Mouse (Mus musculus): ENCODE measurements around the gene Farp1. TPM values are rescaled to one million over a fixed set of nuclear protein-coding genes. Genes with fewer than 3 reads are reported as not detected.

Farp1 gene
- total RNA-seq, 2 experiments from 2014 or later = 10.7 to 12.0 TPM

- intact Hi-C loops (cut with DNase I) = no loop called here
- no peak for DNase-seq (ENCODE audit: low spot score)
Measured at GRCm38 (mm10) chr14:121244104-121244503, 209.1 kb downstream of the Farp1 start.

DNA sequence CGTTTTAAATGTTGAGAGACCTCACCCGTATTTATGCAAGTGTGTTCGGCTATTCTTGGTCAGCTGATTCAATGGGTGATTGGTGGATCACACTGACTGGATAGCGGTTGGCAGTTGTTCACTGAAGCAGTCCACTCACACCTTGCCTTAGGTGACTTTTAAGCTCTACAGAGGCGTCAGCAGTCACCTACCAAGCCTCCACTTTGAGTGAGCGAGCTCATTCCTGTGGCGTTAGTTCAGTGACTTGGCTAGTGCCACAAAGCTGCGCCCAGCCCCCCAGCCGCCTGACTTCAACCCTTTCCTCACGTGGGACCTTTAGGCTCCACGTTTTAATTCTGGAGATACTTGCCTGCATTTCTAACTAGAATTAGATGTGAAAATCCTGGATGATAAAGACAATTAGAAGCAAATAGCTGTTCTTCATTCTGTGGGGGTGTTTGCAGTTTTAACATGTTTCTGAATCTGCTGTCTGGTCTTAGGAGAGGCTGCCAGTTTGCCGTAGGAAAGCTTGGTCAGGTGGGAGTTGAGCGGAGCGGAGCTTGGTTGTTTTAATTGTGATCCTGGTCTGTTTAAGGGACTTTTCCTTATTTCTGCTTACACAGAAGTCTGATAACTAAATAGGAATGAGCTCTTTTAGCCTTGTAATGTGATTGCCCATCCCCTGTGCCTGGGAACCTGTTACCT lies 211.2 kb downstream of the Farp1 start:
- DNase-seq (ENCODE audit: low spot score) = no peak
- intact Hi-C loops (cut with DNase I) = no loop called here

- no peak for DNase-seq (ENCODE audit: low spot score)
- intact Hi-C loops (cut with DNase I) = no loop called here
Measured at GRCm38 (mm10) chr14:121247287-121247686, 212.3 kb downstream of the Farp1 start.

- no peak for DNase-seq (ENCODE audit: low spot score)
- intact Hi-C loops (cut with DNase I) = no loop called here
Measured at GRCm38 (mm10) chr14:121248346-121248745, 213.3 kb downstream of the Farp1 start.

DNA sequence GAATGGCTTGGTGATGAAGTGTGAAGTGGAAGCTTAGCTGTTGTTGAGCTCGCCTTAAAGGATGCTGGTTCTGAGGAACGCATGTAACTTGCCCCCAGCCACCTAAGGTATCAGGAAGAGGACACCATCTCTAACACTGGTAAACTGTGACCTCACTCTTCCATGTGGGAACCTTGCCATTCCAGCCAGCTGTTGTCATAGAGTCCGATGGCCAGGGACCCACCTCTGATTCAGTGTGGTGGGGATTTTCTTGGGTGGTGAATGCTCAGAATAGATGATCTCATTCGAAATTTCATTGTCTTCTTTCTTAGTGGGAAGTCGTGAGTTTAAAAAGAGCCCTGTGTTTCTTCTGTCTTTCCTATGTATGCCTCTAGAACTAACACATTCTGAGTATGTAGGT lies 216.1 kb downstream of the Farp1 start:
- intact Hi-C loops (cut with DNase I) = no loop called here
- DNase-seq (ENCODE audit: low spot score) = no peak

DNA sequence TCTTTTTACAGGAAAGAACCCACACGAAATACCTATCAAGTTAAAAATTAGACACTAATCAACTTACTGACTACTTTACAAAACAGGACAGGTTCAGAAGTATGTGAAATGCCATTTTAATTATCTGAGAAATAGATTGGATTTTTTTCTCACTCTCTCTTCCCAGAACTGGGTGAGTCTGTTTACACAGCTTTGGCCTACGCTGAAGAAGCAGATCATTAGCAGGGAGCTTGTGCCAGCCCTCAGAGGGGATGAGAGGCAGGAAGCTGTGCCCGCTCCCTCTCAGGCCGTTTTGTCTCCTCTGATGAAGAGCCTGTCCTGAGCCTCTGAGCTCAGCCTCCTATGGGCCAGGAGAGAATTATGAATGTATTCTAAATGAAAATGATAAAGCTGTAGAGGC lies 216.7 kb downstream of the Farp1 start:
- DNase-seq (ENCODE audit: low spot score) = no peak
- intact Hi-C loops (cut with DNase I) = no loop called here

GRCm38 (mm10) chr14:121252542-121252941 lies 217.5 kb downstream of the Farp1 start:
- no peak for DNase-seq (ENCODE audit: low spot score)
- intact Hi-C loops (cut with DNase I) = no loop called here

GRCm38 (mm10) chr14:121254869-121255268 lies 219.9 kb downstream of the Farp1 start:
- intact Hi-C loops (cut with DNase I) = no loop called here
- DNase-seq (ENCODE audit: low spot score) = no peak

- no peak for DNase-seq (ENCODE audit: low spot score)
- intact Hi-C loops (cut with DNase I) = no loop called here
Measured at GRCm38 (mm10) chr14:121255469-121255868, 220.5 kb downstream of the Farp1 start.

GRCm38 (mm10) chr14:121256896-121257295 lies 221.9 kb downstream of the Farp1 start:
- DNase-seq (ENCODE audit: low spot score) = no peak
- intact Hi-C loops (cut with DNase I) = no loop called here

- no peak for DNase-seq (ENCODE audit: low spot score)
- intact Hi-C loops (cut with DNase I) = no loop called here
Measured at GRCm38 (mm10) chr14:121259332-121259731, 224.3 kb downstream of the Farp1 start.

DNA sequence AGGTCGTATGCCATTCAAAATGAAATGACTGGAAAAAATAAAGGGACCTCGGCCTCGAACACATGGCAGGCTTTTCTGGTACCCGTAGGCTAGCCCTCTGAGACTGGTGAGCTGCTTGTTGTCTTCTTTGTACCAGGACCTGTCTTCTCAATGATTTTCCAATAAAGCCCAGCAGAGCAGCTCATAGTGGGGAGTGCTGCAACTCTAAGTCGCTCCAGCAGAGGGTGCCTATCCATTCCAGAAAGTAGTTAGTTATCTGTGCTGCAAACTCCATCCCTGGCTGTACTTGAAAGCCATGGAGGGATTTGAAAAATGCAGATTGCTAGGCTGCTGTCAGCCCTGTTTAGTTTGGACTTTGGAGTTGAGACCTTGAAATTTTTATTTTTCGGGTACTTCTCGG lies 224.8 kb downstream of the Farp1 start:
- intact Hi-C loops (cut with DNase I) = loop anchor here (5.0 kb wide), 1 partner anchor 193 kb away; no protein-coding TSS in a partner anchor
- DNase-seq (ENCODE audit: low spot score) = no peak

DNA sequence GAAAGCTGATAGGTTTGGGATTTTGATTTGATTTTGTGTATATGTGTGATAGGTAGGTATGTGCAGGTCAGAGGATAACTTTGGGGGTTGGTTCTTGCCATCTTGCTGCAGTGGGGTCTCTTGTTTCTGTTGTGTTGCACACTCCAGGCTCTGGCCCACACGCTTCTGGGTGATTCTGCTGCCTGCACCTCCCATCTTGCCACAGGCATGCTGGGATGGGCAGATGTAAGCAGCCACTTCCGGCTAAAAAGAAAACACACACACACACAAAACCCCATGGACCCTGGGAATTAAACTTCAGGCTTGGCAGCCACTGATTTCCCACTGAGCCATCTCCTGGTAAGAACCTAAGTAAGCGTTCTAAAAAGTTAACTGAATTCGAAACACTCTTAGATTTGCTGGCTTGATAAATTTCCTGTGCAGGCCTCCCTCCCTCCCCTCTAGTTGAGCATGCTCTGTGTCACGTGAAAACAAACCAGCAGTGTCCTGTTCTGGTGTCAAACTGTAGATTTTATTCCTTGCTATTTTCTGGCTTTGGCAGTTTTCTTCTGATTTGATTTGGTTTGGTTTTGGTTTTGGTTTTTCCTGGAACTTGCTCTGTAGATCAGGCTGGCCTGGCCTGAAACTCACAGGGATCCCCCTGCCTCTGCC lies 226.4 kb downstream of the Farp1 start:
- DNase-seq (ENCODE audit: low spot score) = no peak

DNA sequence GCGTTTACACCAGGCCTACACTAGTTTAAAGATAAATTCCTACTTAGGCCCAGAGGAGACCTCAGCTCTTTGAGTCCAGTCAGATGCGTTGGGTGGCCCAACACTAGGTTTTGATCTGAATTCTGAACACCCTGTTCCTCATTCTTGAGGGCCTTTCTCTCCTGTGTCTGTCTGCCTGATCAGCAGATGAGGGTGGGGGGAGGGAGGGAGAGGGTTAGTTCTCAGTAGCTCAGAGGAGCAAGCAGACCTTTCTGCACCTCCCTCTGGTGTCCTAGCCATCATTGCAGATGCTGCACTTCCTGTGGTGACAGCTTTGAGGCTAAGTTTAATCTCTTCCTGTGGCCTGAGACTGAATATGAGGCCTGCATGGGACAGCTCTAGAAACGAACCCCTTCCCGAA lies 227.6 kb downstream of the Farp1 start:
- intact Hi-C loops (cut with DNase I) = loop anchor here (5.0 kb wide), 1 partner anchor 190 kb away; no protein-coding TSS in a partner anchor
- no peak for DNase-seq (ENCODE audit: low spot score)

More for the DNA sequence above, 226.4 kb downstream of the Farp1 start:
- intact Hi-C loops (cut with DNase I) = loop anchor here (5.0 kb wide), 1 partner anchor 191 kb away; no protein-coding TSS in a partner anchor

GRCm38 (mm10) chr14:121263912-121264311 lies 228.9 kb downstream of the Farp1 start:
- no peak for DNase-seq (ENCODE audit: low spot score)
- intact Hi-C loops (cut with DNase I) = loop anchor here (5.0 kb wide), 1 partner anchor 188 kb away; no protein-coding TSS in a partner anchor

- no peak for DNase-seq (ENCODE audit: low spot score)
- intact Hi-C loops (cut with DNase I) = loop anchor here (5.0 kb wide), 1 partner anchor 188 kb away; no protein-coding TSS in a partner anchor
Measured at GRCm38 (mm10) chr14:121264453-121264852, 229.5 kb downstream of the Farp1 start.

DNA sequence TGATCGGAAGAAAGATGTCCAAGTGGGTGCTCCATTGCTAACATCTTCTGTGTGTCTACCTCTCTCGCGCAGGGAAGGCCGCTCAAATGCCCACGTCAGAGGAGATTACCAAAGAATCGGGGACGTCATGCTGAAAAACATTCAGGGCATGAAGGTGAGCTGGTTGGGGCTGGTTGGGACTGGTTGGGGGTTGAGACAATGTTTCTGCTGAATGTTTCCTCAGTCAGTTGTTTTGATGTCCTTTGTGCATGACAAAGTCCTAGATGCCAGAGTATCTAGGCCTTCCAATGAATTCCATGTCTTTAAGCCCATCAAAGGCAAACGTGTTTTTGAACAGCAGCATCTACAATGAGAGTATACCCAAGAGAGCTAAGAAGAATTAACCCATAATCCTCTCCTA lies 232.8 kb downstream of the Farp1 start:
- intact Hi-C loops (cut with DNase I) = no loop called here

DNA sequence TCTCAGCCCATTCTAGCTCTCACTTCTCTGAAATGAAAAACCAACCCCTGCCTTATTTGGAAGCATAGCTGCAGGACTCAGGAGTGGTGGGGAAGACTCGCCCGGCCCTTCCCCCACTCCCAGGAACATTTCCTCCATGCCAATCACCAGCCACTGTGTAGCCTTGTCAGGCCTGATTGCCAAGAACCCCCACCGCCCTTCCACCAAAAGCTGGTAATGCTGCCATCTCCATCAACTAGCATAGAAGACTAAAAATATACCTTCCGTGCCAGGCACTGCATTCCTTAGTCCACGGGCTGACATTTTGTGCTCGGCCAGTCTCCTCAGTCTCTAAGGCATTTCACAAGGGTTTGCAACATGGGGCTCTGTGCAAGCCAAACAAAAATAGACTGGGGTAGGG lies 235.5 kb downstream of the Farp1 start:
- intact Hi-C loops (cut with DNase I) = loop anchor here (10.0 kb wide), 1 partner anchor 314 kb away; no protein-coding TSS in a partner anchor
- DNase-seq (ENCODE audit: low spot score) = no peak

More for the DNA sequence above, 232.8 kb downstream of the Farp1 start:
- no peak for DNase-seq (ENCODE audit: low spot score)

DNA sequence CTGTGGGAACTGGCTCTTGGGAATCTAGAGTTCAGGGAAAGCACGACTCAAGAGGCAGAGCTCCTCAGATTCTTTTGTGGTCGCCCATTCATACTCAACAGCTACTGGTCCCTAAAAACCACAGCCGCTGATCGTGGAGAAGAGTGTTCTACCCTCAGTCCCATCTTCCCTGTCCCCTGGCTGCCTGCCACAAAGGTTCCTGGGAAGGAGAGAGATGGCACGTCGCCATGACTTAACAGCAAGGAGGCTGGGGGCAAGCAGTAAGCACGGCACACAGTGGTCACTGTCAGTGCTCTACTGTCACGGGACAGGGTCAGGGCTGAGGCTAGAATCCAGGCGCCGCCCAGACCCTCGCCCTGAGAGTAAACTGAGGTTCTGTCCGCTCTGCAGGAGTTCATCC lies 240.0 kb downstream of the Farp1 start:
- intact Hi-C loops (cut with DNase I) = loop anchor here (10.0 kb wide), 1 partner anchor 310 kb away; no protein-coding TSS in a partner anchor
- no peak for DNase-seq (ENCODE audit: low spot score)

DNA sequence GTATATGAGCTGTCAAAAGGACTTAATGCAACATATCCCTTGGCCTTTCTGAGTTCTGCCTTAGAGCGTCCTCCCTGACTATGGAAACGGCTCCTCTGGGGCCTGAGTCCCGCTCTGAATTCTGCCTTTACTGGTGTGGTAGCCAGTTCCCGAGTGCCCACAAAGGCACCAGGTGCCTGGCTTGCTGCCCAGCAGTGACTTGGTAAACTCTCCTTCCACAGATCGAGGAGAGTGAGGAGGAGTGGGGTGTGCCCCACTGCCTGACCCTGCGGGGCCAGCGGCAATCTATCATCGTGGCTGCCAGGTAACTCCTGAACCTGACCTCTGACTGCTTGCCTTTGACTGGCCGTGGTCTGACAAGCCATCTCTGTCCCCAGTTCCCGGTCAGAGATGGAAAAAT lies 241.0 kb downstream of the Farp1 start:
- no peak for DNase-seq (ENCODE audit: low spot score)
- intact Hi-C loops (cut with DNase I) = loop anchor here (10.0 kb wide), 1 partner anchor 309 kb away; no protein-coding TSS in a partner anchor

DNA sequence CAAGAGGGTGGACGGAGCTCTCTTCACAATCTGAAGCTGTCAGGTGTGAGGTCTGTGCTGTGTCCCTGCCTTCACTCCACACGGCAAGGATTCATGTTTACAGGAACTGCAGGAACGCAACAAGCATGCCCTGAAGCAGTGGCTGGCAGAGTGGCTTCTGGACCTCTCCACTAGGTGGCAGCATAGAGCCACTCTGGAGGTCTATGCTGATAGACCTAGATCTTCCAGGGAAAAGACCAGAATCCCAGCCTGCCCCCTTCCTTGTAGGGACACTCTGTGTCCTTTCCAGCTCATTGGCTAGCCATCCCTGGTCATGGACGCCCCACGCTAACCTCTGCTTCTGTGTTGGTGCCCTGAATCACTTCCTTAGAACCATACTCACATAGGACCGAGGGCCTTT lies 244.1 kb downstream of the Farp1 start:
- intact Hi-C loops (cut with DNase I) = loop anchor here (1.0 to 10.0 kb wide), 4 partner anchors 100 to 306 kb away; no protein-coding TSS in a partner anchor
- DNase-seq (ENCODE audit: low spot score) = peak; percentile 55

Measured in heart, postnatal 25 days (tissue).